8 mouse cellular contexts compared by ENCODE assay signal in the genomic region with DNA sequence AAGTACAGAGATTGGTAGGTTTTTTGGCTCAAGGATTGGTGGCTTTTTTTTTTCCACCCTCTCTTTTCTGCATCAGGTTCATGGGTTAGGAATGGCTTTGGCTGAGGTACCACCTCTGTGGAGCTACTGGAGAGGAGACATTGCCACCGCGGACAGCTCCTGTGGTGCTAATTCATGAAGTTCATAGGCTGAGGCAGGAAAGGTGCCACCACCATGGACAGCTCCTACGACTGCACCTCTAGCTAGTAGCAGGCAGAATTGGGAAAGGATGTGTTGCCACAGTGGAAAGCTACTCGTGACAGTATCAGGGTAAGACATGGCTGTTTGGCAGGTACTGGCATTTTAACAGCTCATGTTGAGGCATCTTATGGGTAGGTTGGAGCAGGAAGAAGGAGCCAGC. TPM values are rescaled to one million over a fixed set of nuclear protein-coding genes. Genes with fewer than 3 reads are reported as not detected.
DNase-seq lines count a peak whose midpoint lies in the region; TF ChIP-seq lines count a peak whose summit lies in the region.

No protein-coding gene starts in this region.

- no peak for TF ChIP-seq CTCF in thymus, adult 2 months (IDR thresholded peaks at IDR 0.05; ENCODE audit: borderline replicate concordance, control insufficient read depth, extremely low read depth, insufficient read depth, low read length, poor library complexity)
- TF ChIP-seq CTCF in gastrocnemius, adult 2 months (IDR thresholded peaks at IDR 0.05), result no peak

- H3K4me3 ChIP-seq in thymus, adult 2 months (ENCODE audit: control insufficient read depth, insufficient read depth, low read length), result no peak overlapping the region
- H3K4me3 ChIP-seq in limb, embryonic 10.5 days, result no peak overlapping the region
- H3K4me3 ChIP-seq in gastrocnemius, adult 2 months, result no peak overlapping the region

- whole genome bisulfite sequencing in thymus, adult 2 months, result 80% methylated on average over 4 of the region's 4 CpGs
- 57% methylated on average over 4 of the region's 4 CpGs for WGBS in limb, embryonic 10.5 days

- H3K4me1 ChIP-seq in thymus, adult 2 months (replicated peaks; ENCODE audit: control insufficient read depth, insufficient read depth, low read length), result peaks cover 7% of the 10 kb centered on the region; the same call in 1 of the 2 replicates
- peaks cover 9% of the 10 kb centered on the region for H3K4me1 ChIP-seq in limb, embryonic 10.5 days

- H3K36me3 ChIP-seq in thymus, adult 2 months (ENCODE audit: control insufficient read depth, insufficient read depth, low read length), result peaks cover 10% of the 10 kb centered on the region; the same call in 1 of the 2 replicates
- H3K36me3 ChIP-seq in limb, embryonic 10.5 days, result peaks cover 39% of the 10 kb centered on the region

- H3K27me3 ChIP-seq in thymus, adult 2 months (ENCODE audit: control insufficient read depth, insufficient read depth, low read length), result no peaks in the 10 kb centered on the region
- no peaks in the 10 kb centered on the region for H3K27me3 ChIP-seq in limb, embryonic 10.5 days (ENCODE audit: low read depth, poor library complexity, severe bottlenecking)

- H3K9me3 ChIP-seq in limb, embryonic 10.5 days (replicated peaks), result no peaks in the 10 kb centered on the region

- DNase-seq in thymus, adult 2 months, result peak; percentile 3
- no peak for DNase-seq in thymus, adult 18-20 months
- peak; percentile 75 for DNase-seq in embryo, embryonic 10 days (ENCODE audit: low spot score)
- peak; percentile 63 for DNase-seq in limb, embryonic 10.5 days (ENCODE audit: low spot score)
- DNase-seq in thymus, postnatal 36 days, result peak; percentile 8 to 17
- no peak for DNase-seq in gastrocnemius, adult 2 months
- no peak for DNase-seq in cerebellum, adult 11-12 months
- no peak for DNase-seq in frontal cortex, adult 2 months (ENCODE audit: extremely low spot score in 1 of 2, low spot score in 1 of 2)

- TF ChIP-seq POLR2A in thymus, adult 2 months (IDR thresholded peaks at IDR 0.05; ENCODE audit: control insufficient read depth, extremely low read depth, insufficient read depth, low read length, poor library complexity), result no peak

- intact Hi-C loops in gastrocnemius, adult 2 months (cut with DNase I), result no loop called here

- H3K27ac ChIP-seq in thymus, adult 2 months (ENCODE audit: control insufficient read depth, insufficient read depth, low read length), result no peak overlapping the region
- H3K27ac ChIP-seq in limb, embryonic 10.5 days, result no peak overlapping the region
- H3K27ac ChIP-seq in gastrocnemius, adult 2 months, result no peak overlapping the region

RNA-seq across cellular contexts. Expression of gene Rad51, which starts 4.0 kb away (rescaled TPM):
- polyA plus RNA-seq in thymus, adult 2 months (2012; rRNA removed), result 22.1 and 33.4 TPM in 2 replicates
- polyA plus RNA-seq in limb, embryonic 10.5 days (2016; fragmentation: Nextera tagmentation; extraction: Ambion mirVana), result 94.5 and 95.9 TPM in 2 replicates
- total RNA-seq in gastrocnemius, adult 2 months (2021), result 1 to 10 TPM in 1 of 2 experiments, under 1 TPM in 1; 0.70 to 1.3 TPM
- 0.84 and 1.4 TPM in 2 replicates for polyA plus RNA-seq in frontal cortex, adult 2 months (2012; rRNA removed)

RNA-seq across cellular contexts. Expression of gene Rmdn3, which starts 48.3 kb away (rescaled TPM):
- 19.3 and 21.6 TPM in 2 replicates for polyA plus RNA-seq in thymus, adult 2 months (2012; rRNA removed)
- polyA plus RNA-seq in limb, embryonic 10.5 days (2016; fragmentation: Nextera tagmentation; extraction: Ambion mirVana), result 52.1 and 53.8 TPM in 2 replicates
- 1 to 10 TPM; 5.6 to 5.8 TPM for total RNA-seq in gastrocnemius, adult 2 months (2021)
- 56.6 and 59.2 TPM in 2 replicates for polyA plus RNA-seq in frontal cortex, adult 2 months (2012; rRNA removed)

RNA-seq across cellular contexts. Expression of gene Gchfr, which starts 59.0 kb away (rescaled TPM):
- 12.5 and 16.3 TPM in 2 replicates for polyA plus RNA-seq in thymus, adult 2 months (2012; rRNA removed)
- 6.5 and 8.4 TPM in 2 replicates for polyA plus RNA-seq in limb, embryonic 10.5 days (2016; fragmentation: Nextera tagmentation; extraction: Ambion mirVana)
- not detected for total RNA-seq in gastrocnemius, adult 2 months (2021)
- 1.1 and 2.3 TPM in 2 replicates for polyA plus RNA-seq in frontal cortex, adult 2 months (2012; rRNA removed)

Comparison
In these comparisons a context has a peak if more than half of its experiments do, and no peak if none do; other contexts are left out.
1. DNase-seq: peak in thymus, adult 2 months (single experiment), embryo, embryonic 10 days (single experiment), limb, embryonic 10.5 days (single experiment) and thymus, postnatal 36 days (2 of 2); none in thymus, adult 18-20 months (0 of 2), gastrocnemius, adult 2 months (single experiment), cerebellum, adult 11-12 months (single experiment) and frontal cortex, adult 2 months (0 of 2).